Mouse (Mus musculus): Measurements from ENCODE around the gene Dvl2. TPM values are rescaled to one million over a fixed set of nuclear protein-coding genes. Genes with fewer than 3 reads are reported as not detected.

Dvl2 gene
- polyA plus RNA-seq, 1 experiment from 2014 or later, result 56.8 TPM

DNA sequence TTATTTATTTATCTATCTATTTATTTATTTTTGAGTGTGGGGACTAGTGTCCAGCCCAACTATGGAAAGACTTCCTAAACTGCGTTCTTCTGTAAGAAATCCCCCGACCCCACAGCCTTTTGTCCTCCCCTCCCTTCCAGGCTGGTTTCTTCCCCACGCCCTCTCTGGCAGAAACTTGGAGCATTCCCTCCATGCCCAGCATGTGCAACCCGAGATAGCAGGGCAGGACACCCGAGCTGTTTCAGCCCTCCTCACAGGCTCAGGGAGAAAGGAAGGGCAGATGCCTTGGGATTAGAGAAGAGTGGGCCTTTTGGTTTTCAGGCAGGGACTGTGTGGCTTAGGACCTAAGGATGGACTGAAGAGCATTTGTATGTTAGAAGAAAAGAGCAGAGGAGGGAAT lies 17.5 kb upstream of the Dvl2 start:
- H3K4me1 ChIP-seq, result peaks cover 29% of the 10 kb centered on the region
- no peak for ATAC-seq (ENCODE audit: insufficient number of reproducible peaks, insufficient read depth, low FRiP score, low TSS enrichment, low read depth)
- peaks cover 51% of the 10 kb centered on the region for H3K36me3 ChIP-seq
- peak overlapping the region; percentile 99 for H3K9ac ChIP-seq
- peak overlapping the region; percentile 91 for H3K4me2 ChIP-seq
- WGBS, result 24% methylated on average over 5 of the region's 5 CpGs
- H3K27me3 ChIP-seq, result no peaks in the 10 kb centered on the region
- H3K9me3 ChIP-seq, result no peaks in the 10 kb centered on the region
- H3K27ac ChIP-seq, result peak overlapping the region; percentile 99; the same call in 1 of the 2 replicates
- H3K4me3 ChIP-seq, result peak overlapping the region; percentile 99

DNA sequence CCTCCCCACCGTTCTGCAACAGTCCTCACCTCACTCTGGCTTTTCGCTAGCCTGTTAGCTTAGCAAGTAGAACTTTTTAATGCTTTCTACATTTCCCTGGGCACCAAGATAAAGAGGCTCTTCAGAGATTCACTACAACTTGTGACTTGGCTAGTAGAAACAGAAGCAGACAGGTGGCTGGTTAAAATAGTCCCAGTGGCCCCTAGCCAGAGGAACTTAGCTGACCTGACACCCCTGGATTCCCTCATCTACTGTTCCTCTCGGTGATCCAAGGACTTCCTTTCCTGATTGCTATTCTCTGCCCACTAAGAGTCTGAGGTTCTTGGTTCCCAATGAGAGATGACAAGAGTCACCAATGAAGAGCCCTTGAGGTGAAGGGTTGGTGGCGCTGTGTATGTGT lies 17.0 kb upstream of the Dvl2 start:
- peak overlapping the region; percentile 99; the same call in 1 of the 2 replicates for H3K27ac ChIP-seq
- H3K4me2 ChIP-seq, result peak overlapping the region; percentile 91
- 81% methylated on average over 4 of the region's 4 CpGs for WGBS
- H3K9me3 ChIP-seq, result no peaks in the 10 kb centered on the region
- peaks cover 29% of the 10 kb centered on the region for H3K4me1 ChIP-seq
- H3K4me3 ChIP-seq, result peak overlapping the region; percentile 99
- peak overlapping the region; percentile 99 for H3K9ac ChIP-seq
- peaks cover 52% of the 10 kb centered on the region for H3K36me3 ChIP-seq
- H3K27me3 ChIP-seq, result no peaks in the 10 kb centered on the region
- no peak for ATAC-seq (ENCODE audit: insufficient number of reproducible peaks, insufficient read depth, low FRiP score, low TSS enrichment, low read depth)

DNA sequence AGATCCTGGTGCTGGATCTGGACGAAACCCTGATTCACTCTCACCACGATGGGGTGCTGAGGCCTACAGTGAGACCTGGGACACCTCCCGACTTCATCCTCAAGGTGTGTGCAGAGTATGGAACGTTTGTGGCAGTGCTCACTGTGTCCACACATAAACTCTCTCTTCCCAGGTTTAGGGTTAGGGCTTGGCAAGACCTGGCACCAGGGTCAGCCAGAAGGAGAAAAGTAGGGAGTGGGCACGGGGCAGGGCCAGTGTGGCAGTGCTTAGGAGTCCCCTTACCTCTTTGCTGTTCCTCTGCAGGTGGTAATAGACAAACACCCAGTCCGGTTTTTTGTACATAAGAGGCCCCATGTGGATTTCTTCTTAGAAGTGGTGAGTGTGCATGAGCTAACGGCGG lies 16.0 kb upstream of the Dvl2 start:
- WGBS, result 90% methylated on average over 8 of the region's 8 CpGs
- ATAC-seq (ENCODE audit: insufficient number of reproducible peaks, insufficient read depth, low FRiP score, low TSS enrichment, low read depth), result no peak
- Histone ChIP-seq H3K27me3 (no peaks in the 10 kb centered on the region), H3K9me3 (no peaks in the 10 kb centered on the region), H3K4me1 (peaks cover 24% of the 10 kb centered on the region), H3K27ac (no peak overlapping the region), H3K4me3 (no peak overlapping the region), H3K9ac (no peak overlapping the region), H3K4me2 (no peak overlapping the region), H3K36me3 (peaks cover 59% of the 10 kb centered on the region)

DNA sequence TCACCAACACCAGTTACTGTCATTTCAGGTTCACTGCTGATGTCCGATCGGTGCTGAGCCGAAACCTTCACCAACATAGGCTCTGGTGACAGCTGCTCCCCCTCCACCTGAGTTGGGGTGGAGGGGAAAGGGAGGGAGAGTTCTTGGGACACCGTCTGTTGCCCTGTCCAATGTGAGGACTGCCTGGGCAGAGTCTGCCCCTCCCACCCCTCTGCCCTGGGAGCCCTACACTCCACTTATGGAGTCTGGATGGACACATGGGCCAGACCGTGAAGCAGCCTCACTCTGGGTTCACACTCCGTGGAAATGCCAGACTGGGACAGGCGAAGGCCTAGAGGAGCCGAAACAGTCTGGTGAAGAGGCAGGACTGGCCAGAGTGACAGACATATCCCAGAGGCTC lies 10.4 kb upstream of the Dvl2 start:
- Histone ChIP-seq H3K4me3 (no peak overlapping the region), H3K9ac (no peak overlapping the region)
- no peak for ATAC-seq (ENCODE audit: insufficient number of reproducible peaks, insufficient read depth, low FRiP score, low TSS enrichment, low read depth)

DNA sequence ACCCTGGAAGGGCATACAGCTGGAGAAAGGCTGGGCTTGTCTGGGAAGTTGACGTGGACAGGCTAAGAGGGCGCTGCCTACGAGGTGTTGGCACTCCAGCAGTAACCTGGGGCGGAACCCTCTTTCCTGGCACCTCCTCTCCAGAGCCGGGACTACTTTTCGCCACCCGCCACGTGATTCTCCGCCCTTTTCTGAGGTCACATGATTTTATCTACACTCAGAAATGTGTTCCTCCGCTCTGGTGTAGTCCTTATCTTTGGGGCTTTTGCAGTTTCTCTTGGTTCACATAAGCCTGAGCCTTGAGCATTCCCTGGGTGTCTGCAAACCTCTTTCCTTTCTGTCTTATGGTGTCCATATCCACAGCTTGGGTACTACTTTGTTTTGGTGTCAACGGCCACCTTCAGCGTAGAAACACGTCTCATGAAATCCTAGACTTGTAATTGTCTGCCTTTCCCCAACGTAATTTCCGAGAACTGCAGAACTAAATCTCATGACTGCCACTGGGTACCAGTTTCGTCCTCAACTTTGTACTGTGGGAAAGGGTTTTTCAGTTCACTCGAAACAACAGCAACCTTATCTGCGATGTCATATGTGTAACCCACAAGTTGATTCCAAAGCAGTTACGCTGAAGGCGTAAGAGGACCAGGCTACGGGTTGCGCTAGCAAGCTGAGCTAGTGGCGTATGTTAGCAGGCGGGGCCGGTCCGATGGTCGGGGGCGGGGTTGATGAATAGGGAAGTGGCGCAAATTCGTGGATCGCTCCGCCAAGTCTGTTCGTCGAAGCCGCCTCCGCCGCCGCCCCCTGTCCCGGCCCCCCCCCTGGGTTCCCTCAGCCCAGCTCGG lies 9.3 kb upstream of the Dvl2 start, which contains the start of gene Gabarap:
Gene Gabarap, plus strand, starts transcription at position 294 of the 842 bp plus-strand sequence.
- under 1% methylated on average over 40 of the region's 40 CpGs for WGBS
- peak within 1 kb of the TSS; percentile 74 for H3K4me2 ChIP-seq
- H3K36me3 ChIP-seq, result peaks cover 59% of the 10 kb centered on the region

More for the DNA sequence above, 10.4 kb upstream of the Dvl2 start:
- Histone ChIP-seq H3K9me3 (no peaks in the 10 kb centered on the region), H3K4me1 (peaks cover 24% of the 10 kb centered on the region), H3K4me2 (no peak overlapping the region), H3K27me3 (no peaks in the 10 kb centered on the region), H3K27ac (peak overlapping the region; percentile 94; the same call in 1 of the 2 replicates), H3K36me3 (peaks cover 68% of the 10 kb centered on the region)
- WGBS, result 93% methylated on average over 8 of the region's 8 CpGs

DNA sequence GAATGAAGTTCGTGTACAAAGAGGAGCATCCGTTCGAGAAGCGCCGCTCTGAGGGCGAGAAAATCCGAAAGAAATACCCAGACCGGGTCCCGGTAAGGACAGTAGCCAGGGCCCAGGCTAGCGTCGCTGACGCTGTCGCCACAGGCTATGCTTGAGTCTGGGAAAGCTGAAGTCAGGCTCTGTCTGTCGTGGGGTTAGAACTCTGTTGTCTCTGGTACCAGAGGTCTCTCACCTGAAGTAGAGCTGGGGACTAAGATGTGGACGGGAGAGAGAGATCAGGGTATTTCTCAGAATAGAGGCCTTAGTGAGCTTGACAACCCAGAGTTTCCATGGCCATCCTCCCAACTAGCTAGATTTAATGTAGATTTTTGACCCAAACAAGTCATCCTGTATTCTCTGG lies 8.7 kb upstream of the Dvl2 start:
- Histone ChIP-seq H3K27ac (peak overlapping the region; percentile 94), H3K4me2 (peak overlapping the region; percentile 74), H3K9me3 (no peaks in the 10 kb centered on the region), H3K36me3 (peaks cover 53% of the 10 kb centered on the region), H3K4me1 (peaks cover 24% of the 10 kb centered on the region), H3K4me3 (peak overlapping the region; percentile 84), H3K27me3 (no peaks in the 10 kb centered on the region), H3K9ac (peak overlapping the region; percentile 85)
- WGBS, result 0% methylated on average over 15 of the region's 15 CpGs
- ATAC-seq (ENCODE audit: insufficient number of reproducible peaks, insufficient read depth, low FRiP score, low TSS enrichment, low read depth), result no peak

More for the DNA sequence above, 9.3 kb upstream of the Dvl2 start, which contains the start of gene Gabarap:
- Histone ChIP-seq H3K4me1 (peaks cover 24% of the 10 kb centered on the region), H3K9me3 (no peaks in the 10 kb centered on the region), H3K27me3 (no peaks in the 10 kb centered on the region), H3K9ac (peak within 1 kb of the TSS; percentile 85), H3K27ac (peak within 1 kb of the TSS; percentile 94), H3K4me3 (peak within 1 kb of the TSS; percentile 84)
- peak; percentile 66 for ATAC-seq (ENCODE audit: insufficient number of reproducible peaks, insufficient read depth, low FRiP score, low TSS enrichment, low read depth)

DNA sequence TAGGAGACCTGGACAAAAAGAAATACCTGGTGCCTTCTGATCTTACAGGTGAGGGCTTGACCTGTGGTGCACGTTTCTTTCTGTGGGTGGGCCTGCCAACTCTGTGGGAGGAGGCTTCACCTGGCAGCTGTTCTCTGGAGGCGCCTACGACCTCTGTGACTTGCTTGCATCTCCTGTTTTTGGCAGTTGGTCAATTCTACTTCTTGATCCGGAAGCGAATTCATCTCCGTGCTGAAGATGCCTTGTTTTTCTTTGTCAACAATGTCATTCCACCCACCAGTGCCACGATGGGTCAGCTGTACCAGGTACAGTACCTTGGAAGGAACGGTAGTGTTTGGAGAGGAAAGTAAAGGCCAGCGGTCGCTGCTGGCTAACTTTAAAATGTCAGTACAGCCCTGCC lies 8.0 kb upstream of the Dvl2 start:
- Histone ChIP-seq H3K9me3 (no peaks in the 10 kb centered on the region), H3K27ac (no peak overlapping the region), H3K9ac (peak overlapping the region; percentile 85), H3K4me1 (peaks cover 26% of the 10 kb centered on the region), H3K36me3 (peaks cover 46% of the 10 kb centered on the region), H3K4me3 (peak overlapping the region; percentile 84), H3K4me2 (peak overlapping the region; percentile 74), H3K27me3 (no peaks in the 10 kb centered on the region)
- ATAC-seq (ENCODE audit: insufficient number of reproducible peaks, insufficient read depth, low FRiP score, low TSS enrichment, low read depth), result no peak
- WGBS, result 90% methylated on average over 10 of the region's 10 CpGs

DNA sequence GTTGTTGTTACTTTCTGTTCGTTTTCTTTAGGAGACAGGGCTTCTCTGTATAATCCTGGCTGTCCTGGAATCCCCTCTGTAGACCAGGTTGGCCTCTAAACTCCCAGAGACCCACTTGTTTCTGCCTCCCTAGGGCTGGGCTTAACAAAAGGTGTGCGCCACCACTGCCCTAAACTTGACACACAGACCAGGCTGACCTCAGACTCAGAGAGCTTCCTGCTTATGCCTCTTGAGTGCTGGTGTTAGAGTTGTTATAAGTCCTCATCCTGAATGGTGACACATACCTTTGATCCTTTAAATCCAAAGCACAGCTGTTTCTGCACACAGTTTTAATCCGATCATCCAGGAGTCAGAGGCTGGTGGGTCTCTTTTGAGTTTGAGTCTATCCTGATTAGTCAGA lies 7.5 kb upstream of the Dvl2 start:
- peak overlapping the region; percentile 85; the same call in 1 of the 2 replicates for H3K9ac ChIP-seq
- H3K36me3 ChIP-seq, result peaks cover 44% of the 10 kb centered on the region
- no peak overlapping the region for H3K27ac ChIP-seq
- peak overlapping the region; percentile 74 for H3K4me2 ChIP-seq
- H3K9me3 ChIP-seq, result no peaks in the 10 kb centered on the region
- peaks cover 31% of the 10 kb centered on the region for H3K4me1 ChIP-seq
- peak overlapping the region; percentile 84 for H3K4me3 ChIP-seq
- no peak for ATAC-seq (ENCODE audit: insufficient number of reproducible peaks, insufficient read depth, low FRiP score, low TSS enrichment, low read depth)
- 86% methylated on average over 3 of the region's 3 CpGs for WGBS
- H3K27me3 ChIP-seq, result no peaks in the 10 kb centered on the region

DNA sequence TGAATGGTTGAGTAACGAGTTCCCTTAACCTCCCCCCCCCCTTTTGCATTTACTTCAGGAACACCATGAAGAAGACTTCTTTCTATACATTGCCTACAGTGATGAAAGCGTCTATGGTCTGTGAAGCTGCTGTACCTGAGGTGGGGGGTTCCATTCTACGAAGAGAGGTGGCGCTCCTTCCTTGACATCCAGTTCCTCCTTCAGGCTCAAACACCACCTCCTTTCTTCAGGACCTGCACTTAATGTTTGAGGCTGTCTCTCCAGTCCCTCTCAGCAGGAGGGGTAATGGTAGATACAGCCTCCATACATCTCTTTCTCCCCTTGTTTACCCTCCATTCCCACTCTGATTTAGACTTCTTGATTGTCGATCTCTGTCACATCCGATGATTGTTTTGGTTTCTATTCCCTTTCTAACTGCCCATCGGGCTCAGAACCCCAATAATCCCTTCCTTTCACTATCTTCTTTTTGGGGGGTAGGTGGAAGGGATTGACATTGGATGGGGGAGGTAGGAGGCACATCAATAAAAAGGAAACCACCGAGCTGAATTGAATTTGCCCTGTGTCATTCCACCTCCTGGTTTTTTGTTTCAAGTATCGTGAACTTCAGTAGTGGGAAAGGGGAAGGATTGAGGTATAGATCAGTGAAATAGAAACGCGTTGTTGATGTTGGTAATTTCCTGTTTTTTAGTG lies 5.8 kb upstream of the Dvl2 start:
- Histone ChIP-seq H3K27ac (no peak overlapping the region), H3K4me3 (no peak overlapping the region), H3K27me3 (no peaks in the 10 kb centered on the region), H3K9ac (no peak overlapping the region), H3K9me3 (no peaks in the 10 kb centered on the region), H3K4me2 (peak overlapping the region; percentile 50; the same call in 1 of the 2 replicates), H3K4me1 (peaks cover 42% of the 10 kb centered on the region), H3K36me3 (peaks cover 44% of the 10 kb centered on the region)
- 85% methylated on average over 11 of the region's 11 CpGs for WGBS
- ATAC-seq (ENCODE audit: insufficient number of reproducible peaks, insufficient read depth, low FRiP score, low TSS enrichment, low read depth), result no peak

DNA sequence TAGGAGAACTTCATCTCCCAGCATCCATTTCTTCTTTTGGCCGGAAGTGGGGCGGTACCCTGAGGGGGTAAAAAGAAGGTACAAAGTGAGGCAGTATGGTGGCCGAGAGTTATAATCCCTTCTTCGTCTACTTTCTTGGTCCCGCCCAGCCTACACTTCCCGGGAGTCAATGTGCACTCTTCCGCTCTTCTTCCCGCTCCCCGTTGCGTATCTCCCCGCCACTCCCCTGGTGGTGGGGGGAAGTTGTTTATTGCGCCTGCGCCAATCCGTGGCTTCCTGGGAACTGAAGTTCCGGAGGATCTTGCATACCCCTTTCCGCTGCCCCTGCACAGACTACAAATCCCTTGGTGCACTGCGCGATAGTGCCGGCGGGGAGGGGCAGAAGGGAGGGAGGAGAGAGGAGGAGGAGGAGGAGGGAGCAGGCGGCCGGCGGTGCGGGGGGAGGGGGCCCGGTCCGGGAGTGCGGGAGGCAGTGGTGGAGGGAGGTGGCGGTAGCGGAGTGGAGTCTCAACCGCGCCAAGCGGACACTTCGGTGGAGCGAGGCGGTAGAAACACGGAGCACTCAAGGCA lies 4.9 kb upstream of the Dvl2 start, which contains the start of gene Phf23:
Gene Phf23, plus strand, starts transcription at position 387 of the 570 bp plus-strand sequence.
- Histone ChIP-seq H3K4me1 (peaks cover 41% of the 10 kb centered on the region), H3K36me3 (peaks cover 40% of the 10 kb centered on the region), H3K9ac (peak within 1 kb of the TSS; percentile 98), H3K27me3 (no peaks in the 10 kb centered on the region), H3K4me3 (peak within 1 kb of the TSS; percentile 97), H3K4me2 (peak within 1 kb of the TSS; percentile 61), H3K27ac (peak within 1 kb of the TSS; percentile 99), H3K9me3 (no peaks in the 10 kb centered on the region)
- under 1% methylated on average over 36 of the region's 36 CpGs for WGBS
- ATAC-seq (ENCODE audit: insufficient number of reproducible peaks, insufficient read depth, low FRiP score, low TSS enrichment, low read depth), result peak; percentile 82
